Mouse (Mus musculus) c-Kit-negative CD71-positive TER-119-positive erythroid progenitor cells, embryonic 14.5 days (primary cell): ENCODE results near the gene Vat1.
"Not testable (repeated sequence)": the region's sequence is repeated elsewhere in the genome, so short reads cannot be mapped to it uniquely, and the experiment has no call there.

Source experiments
- DNase-seq: peaks from one replicate; pipeline ENCODE4 v3.0.0-alpha.2; 2013; ENCODE audit warnings: low read depth, low spot score

Gene Vat1

GRCm38 (mm10) chr11:101465869-101466551 lies at the start of gene Vat1:
TSS of gene Vat1 (minus strand) at chr11:101466230.
- DNase-seq: peak; percentile 56

- DNase-seq: no peak
These were observed 41.1 kb upstream of the Vat1 start for GRCm38 (mm10) chr11:101507090-101507489.

GRCm38 (mm10) chr11:101506269-101506780 lies 40.3 kb upstream of the Vat1 start:
- no peak for DNase-seq

- DNase-seq: no peak
These were observed 20.1 kb upstream of the Vat1 start for GRCm38 (mm10) chr11:101486126-101486525.

- DNase-seq: peak; percentile 61
These were observed 19.5 kb upstream of the Vat1 start for GRCm38 (mm10) chr11:101485509-101486028.

- no peak for DNase-seq
These were observed 18.8 kb upstream of the Vat1 start for GRCm38 (mm10) chr11:101484814-101485213.

GRCm38 (mm10) chr11:101484245-101484644 lies 18.2 kb upstream of the Vat1 start:
- no peak for DNase-seq

- no peak for DNase-seq
These were observed 17.8 kb upstream of the Vat1 start for GRCm38 (mm10) chr11:101483804-101484203.

GRCm38 (mm10) chr11:101480912-101481311 lies 14.9 kb upstream of the Vat1 start:
- no peak for DNase-seq

- no peak for DNase-seq
These were observed 13.2 kb upstream of the Vat1 start for GRCm38 (mm10) chr11:101479171-101479635.

GRCm38 (mm10) chr11:101477552-101478211 lies 11.7 kb upstream of the Vat1 start:
- no peak for DNase-seq

- DNase-seq: no peak
These were observed 11.1 kb upstream of the Vat1 start for GRCm38 (mm10) chr11:101477194-101477551.

GRCm38 (mm10) chr11:101476361-101476760 lies 10.3 kb upstream of the Vat1 start:
- not testable (repeated sequence) for DNase-seq

- DNase-seq: no peak
These were observed 8.3 kb upstream of the Vat1 start for GRCm38 (mm10) chr11:101474298-101474697.

- not testable (repeated sequence) for DNase-seq
These were observed 7.7 kb upstream of the Vat1 start for GRCm38 (mm10) chr11:101473686-101474085.

GRCm38 (mm10) chr11:101472336-101472735 lies 6.3 kb upstream of the Vat1 start:
- DNase-seq: no peak

GRCm38 (mm10) chr11:101471926-101472325 lies 5.9 kb upstream of the Vat1 start:
- DNase-seq: no peak

- no peak for DNase-seq
These were observed 4.2 kb upstream of the Vat1 start for GRCm38 (mm10) chr11:101470206-101470605.

GRCm38 (mm10) chr11:101469155-101469554 lies 3.1 kb upstream of the Vat1 start:
- no peak for DNase-seq

- no peak for DNase-seq
These were observed 2.7 kb upstream of the Vat1 start for GRCm38 (mm10) chr11:101468731-101469130.

- DNase-seq: no peak
These were observed 2.2 kb upstream of the Vat1 start for GRCm38 (mm10) chr11:101468263-101468688.

GRCm38 (mm10) chr11:101467477-101468262 lies 1.6 kb upstream of the Vat1 start:
- DNase-seq: no peak
